ENCODE assay signal across 7 mouse cellular contexts in the genomic region with DNA sequence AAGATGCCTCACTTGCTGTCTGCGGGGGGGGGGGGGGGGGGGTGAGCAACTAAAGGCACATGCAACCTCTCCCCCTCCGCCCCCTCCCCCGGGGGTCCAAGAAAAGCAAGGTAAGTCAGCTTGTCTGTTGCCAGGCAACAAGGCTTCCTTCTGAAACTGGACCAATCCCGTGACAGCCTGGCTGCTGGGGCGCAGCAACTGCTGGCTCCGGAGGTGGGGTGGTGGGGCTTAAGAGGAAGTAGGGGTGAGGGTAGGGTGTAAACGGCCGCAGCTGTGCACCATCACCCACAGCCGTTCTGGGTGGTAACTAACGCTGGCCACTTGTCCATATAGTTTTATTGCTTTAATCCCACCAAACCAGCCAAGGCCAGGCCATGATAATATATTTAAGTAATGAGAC.
DNase-seq lines count a peak whose midpoint lies in the region; ATAC-seq lines count a peak whose summit lies in the region.

No protein-coding gene starts in this region.

- H3K36me3 ChIP-seq in forebrain, embryonic 11.5 days (ENCODE audit: control insufficient read depth, insufficient read depth, low read length) = no peaks in the 10 kb centered on the region
- H3K36me3 ChIP-seq in liver, embryonic 11.5 days (ENCODE audit: control insufficient read depth, insufficient read depth, low read length) = no peaks in the 10 kb centered on the region

- H3K9me3 ChIP-seq in forebrain, embryonic 11.5 days (ENCODE audit: control insufficient read depth, low read length) = no peaks in the 10 kb centered on the region
- H3K9me3 ChIP-seq in liver, embryonic 11.5 days (ENCODE audit: control insufficient read depth, low read length) = no peaks in the 10 kb centered on the region

- no peaks in the 10 kb centered on the region for H3K27me3 ChIP-seq in forebrain, embryonic 11.5 days (ENCODE audit: control insufficient read depth, insufficient read depth, low read length)
- peaks cover 5% of the 10 kb centered on the region for H3K27me3 ChIP-seq in liver, embryonic 11.5 days (replicated peaks; ENCODE audit: control insufficient read depth, insufficient read depth, low read length)

- H3K27ac ChIP-seq in forebrain, embryonic 11.5 days (ENCODE audit: low read depth, low read length) = no peak overlapping the region
- H3K27ac ChIP-seq in liver, embryonic 11.5 days (ENCODE audit: low read depth, low read length) = no peak overlapping the region

- no peak overlapping the region for H3K9ac ChIP-seq in forebrain, embryonic 11.5 days (ENCODE audit: low read length)
- no peak overlapping the region for H3K9ac ChIP-seq in liver, embryonic 11.5 days (ENCODE audit: low read depth, low read length)

- ATAC-seq in forebrain, embryonic 11.5 days (replicated peaks; ENCODE audit: low FRiP score) = no peak
- peak; percentile 37; the same call in 1 of the 2 replicates for ATAC-seq in neutrophil, adult 5-6 weeks (ENCODE audit: extremely low read depth, insufficient number of reproducible peaks, low FRiP score, poor library complexity, severe bottlenecking)
- no peak for ATAC-seq in liver, embryonic 11.5 days (replicated peaks; ENCODE audit: low FRiP score)

- intact Hi-C loops in left cerebral cortex, postnatal 25 days (cut with DNase I) = no loop called here

- peak overlapping the region; percentile 18; the same call in 1 of the 2 replicates for H3K4me2 ChIP-seq in forebrain, embryonic 11.5 days (ENCODE audit: low read depth, low read length, severe bottlenecking)
- no peak overlapping the region for H3K4me2 ChIP-seq in liver, embryonic 11.5 days

- DNase-seq in embryo, embryonic 10 days (ENCODE audit: low spot score) = peak; percentile 58
- DNase-seq in forebrain, embryonic 11.5 days (ENCODE audit: low spot score) = peak; percentile 55
- DNase-seq in left cerebral cortex, postnatal 25 days (ENCODE audit: low spot score in 2 of 2) = peak; percentile 64 to 78
- no peak for DNase-seq in liver, embryonic 11.5 days (ENCODE audit: low spot score)
- no peak for DNase-seq in spleen, adult 12 weeks (ENCODE audit: low spot score)
- DNase-seq in urinary bladder, postnatal 25 days (ENCODE audit: low spot score) = no peak

- no peak overlapping the region for H3K4me3 ChIP-seq in forebrain, embryonic 11.5 days (ENCODE audit: low read depth, low read length)
- H3K4me3 ChIP-seq in liver, embryonic 11.5 days (ENCODE audit: low read depth, low read length) = no peak overlapping the region

- WGBS in forebrain, embryonic 11.5 days = 5% methylated on average over 8 of the region's 10 CpGs
- WGBS in liver, embryonic 11.5 days = 7% methylated on average over 9 of the region's 10 CpGs

- H3K4me1 ChIP-seq in forebrain, embryonic 11.5 days (replicated peaks; ENCODE audit: control insufficient read depth, insufficient read depth, low read length) = no peaks in the 10 kb centered on the region
- H3K4me1 ChIP-seq in liver, embryonic 11.5 days (replicated peaks; ENCODE audit: control insufficient read depth, insufficient read depth, low read length) = no peaks in the 10 kb centered on the region

Comparison
In these comparisons a context has a peak if more than half of its experiments do, and no peak if none do; other contexts are left out.
1. DNase-seq: peak in embryo, embryonic 10 days (single experiment), forebrain, embryonic 11.5 days (single experiment) and left cerebral cortex, postnatal 25 days (2 of 2); none in liver, embryonic 11.5 days (single experiment), spleen, adult 12 weeks (single experiment) and urinary bladder, postnatal 25 days (single experiment).